Mouse (Mus musculus): ENCODE measurements around the gene Fam126b. TPM values are rescaled to one million over a fixed set of nuclear protein-coding genes. Genes with fewer than 3 reads are reported as not detected.

Fam126b gene
- polyA plus RNA-seq, 1 experiment from 2014 or later, result 7.0 TPM

DNA sequence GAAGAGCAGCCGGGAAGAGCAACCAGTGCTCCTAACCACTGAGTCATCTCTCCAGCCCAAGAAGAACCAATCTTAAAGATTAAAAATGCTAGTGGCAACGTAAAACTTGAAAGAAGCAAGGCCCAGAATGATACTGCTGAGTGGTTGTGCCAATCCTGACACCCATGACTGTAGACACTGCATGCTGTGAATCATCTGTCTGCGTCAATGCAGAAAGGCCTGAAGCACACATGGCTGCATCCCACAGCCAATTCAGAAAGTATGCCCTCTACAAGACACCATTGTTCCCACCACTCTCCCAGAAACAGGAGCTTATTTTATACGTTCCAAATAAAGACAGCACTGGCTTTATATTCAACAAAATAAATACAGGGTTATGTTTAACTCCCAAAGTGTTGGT is 103.5 kb downstream of the Fam126b start:
- H3K27me3 ChIP-seq (replicated peaks), result no peaks in the 10 kb centered on the region
- H3K4me1 ChIP-seq, result no peaks in the 10 kb centered on the region
- WGBS, result 90% methylated on average over 4 of the region's 4 CpGs
- no peak overlapping the region for H3K4me2 ChIP-seq
- H3K9me3 ChIP-seq, result no peaks in the 10 kb centered on the region
- H3K9ac ChIP-seq, result no peak overlapping the region
- H3K36me3 ChIP-seq, result peaks cover 39% of the 10 kb centered on the region
- no peak overlapping the region for H3K4me3 ChIP-seq (replicated peaks)
- ATAC-seq (ENCODE audit: insufficient read depth, low FRiP score, low read depth), result no peak
- no peak overlapping the region for H3K27ac ChIP-seq

GRCm38 (mm10) chr1:58475662-58476061 is 110.5 kb downstream of the Fam126b start:
- H3K4me3 ChIP-seq (replicated peaks), result no peak overlapping the region
- 93% methylated on average over 8 of the region's 8 CpGs for WGBS
- no peaks in the 10 kb centered on the region for H3K9me3 ChIP-seq
- H3K4me1 ChIP-seq, result no peaks in the 10 kb centered on the region
- no peak overlapping the region for H3K4me2 ChIP-seq
- peaks cover 35% of the 10 kb centered on the region for H3K36me3 ChIP-seq
- no peak overlapping the region for H3K9ac ChIP-seq
- no peak for ATAC-seq (ENCODE audit: insufficient read depth, low FRiP score, low read depth)
- H3K27me3 ChIP-seq (replicated peaks), result no peaks in the 10 kb centered on the region
- H3K27ac ChIP-seq, result no peak overlapping the region

Other genes starting within 250 kb of the Fam126b start
- gene Bzw1, start 193.4 kb downstream of the Fam126b start, polyA plus RNA-seq (2015; fragmentation: Nextera tagmentation; extraction: Ambion mirVana), result 293 and 313 TPM in 2 replicates
- gene Clk1, start 162.3 kb downstream of the Fam126b start, polyA plus RNA-seq (2015; fragmentation: Nextera tagmentation; extraction: Ambion mirVana), result 185 and 188 TPM in 2 replicates
- gene Nif3l1, start 141.2 kb downstream of the Fam126b start, polyA plus RNA-seq (2015; fragmentation: Nextera tagmentation; extraction: Ambion mirVana), result 36.8 and 40.0 TPM in 2 replicates
- 49.1 and 49.4 TPM in 2 replicates for gene Ppil3, start 140.8 kb downstream of the Fam126b start, polyA plus RNA-seq (2015; fragmentation: Nextera tagmentation; extraction: Ambion mirVana)
- 23.3 and 27.8 TPM in 2 replicates for gene Orc2, start 81.2 kb downstream of the Fam126b start, polyA plus RNA-seq (2015; fragmentation: Nextera tagmentation; extraction: Ambion mirVana)
- gene Ndufb3, start 61 bp upstream of the Fam126b start, polyA plus RNA-seq (2015; fragmentation: Nextera tagmentation; extraction: Ambion mirVana), result 178 and 184 TPM in 2 replicates
- 0.18 and 0.23 TPM in 2 replicates for gene Als2cr12, start 109.7 kb upstream of the Fam126b start, polyA plus RNA-seq (2015; fragmentation: Nextera tagmentation; extraction: Ambion mirVana)
- 34.8 and 38.2 TPM in 2 replicates for gene Cflar, start 125.2 kb upstream of the Fam126b start, polyA plus RNA-seq (2015; fragmentation: Nextera tagmentation; extraction: Ambion mirVana)
- 41.8 and 45.1 TPM in 2 replicates for gene Casp8, start 209.1 kb upstream of the Fam126b start, polyA plus RNA-seq (2015; fragmentation: Nextera tagmentation; extraction: Ambion mirVana)

All from stomach, embryonic 15.5 days (tissue).